Mouse (Mus musculus) heart, postnatal 0 days (tissue): ENCODE results near the gene Soat2. TPM values are rescaled to one million over a fixed set of nuclear protein-coding genes. Genes with fewer than 3 reads are reported as not detected.
A peak's percentile ranks its signal among the peaks of the same experiment; 100 is the strongest.

Experiments used
- ATAC-seq: fragments of 200-750 bp; cut with Nextera tagmentation; 2 replicates; pipeline ENCODE4 v1.8.0; 2017; ENCODE audit warnings: low read depth, moderate number of reproducible peaks, moderate library complexity; ENCODE audit not compliant: insufficient read depth
- DNase-seq: peaks from one replicate; pipeline ENCODE4 v3.0.0-alpha.2; 2016; ENCODE audit warnings: low spot score
- H3K27ac ChIP-seq: fragments of 300-500 bp; sonication (generic); 2 replicates; pipeline ENCODE4 v1.5.1; 2014; ENCODE audit warnings: low read depth, mild to moderate bottlenecking
- H3K27me3 ChIP-seq: fragments of 300-500 bp; sonication (generic); 2 replicates; pipeline ENCODE4 v1.6.1; 2014; ENCODE audit warnings: low read length, mixed read lengths; ENCODE audit not compliant: control insufficient read depth, insufficient read depth
- H3K36me3 ChIP-seq: fragments of 300-500 bp; sonication (generic); replicated peaks from 2 replicates; pipeline ENCODE4 v1.6.1; 2014; ENCODE audit warnings: low read length, mixed read lengths; ENCODE audit not compliant: control insufficient read depth, insufficient read depth
- H3K4me1 ChIP-seq: fragments of 300-500 bp; sonication (generic); 2 replicates; pipeline ENCODE4 v1.6.1; 2014; ENCODE audit warnings: antibody characterized with exemption; ENCODE audit not compliant: control insufficient read depth, insufficient read depth
- H3K4me2 ChIP-seq: fragments of 300-500 bp; sonication (generic); 2 replicates; pipeline ENCODE4 v1.6.1; 2014; ENCODE audit warnings: low read depth, mild to moderate bottlenecking, low read length, moderate library complexity
- H3K4me3 ChIP-seq: fragments of 300-500 bp; sonication (generic); 2 replicates; pipeline ENCODE4 v1.5.1; 2014; ENCODE audit warnings: low read depth, low read length
- H3K9ac ChIP-seq: fragments of 300-500 bp; sonication (generic); replicated peaks from 2 replicates; pipeline ENCODE4 v1.6.1; 2014; ENCODE audit warnings: low read depth, low read length, mixed read lengths
- H3K9me3 ChIP-seq: fragments of 300-500 bp; sonication (generic); replicated peaks from 2 replicates; pipeline ENCODE4 v1.6.1; 2016; ENCODE audit warnings: low read length; ENCODE audit not compliant: control insufficient read depth
- CTCF ChIP-seq: IDR thresholded peaks from 2 replicates; pipeline ENCODE4 v1.5.1; 2016; ENCODE audit warnings: antibody characterized with exemption, control low read depth, low read depth
- EP300 ChIP-seq: IDR thresholded peaks from 2 replicates; pipeline ENCODE4 v1.6.1; 2016; ENCODE audit warnings: antibody characterized with exemption, low read depth
- WGBS: fragments of 180-500 bp; shearing (Covaris S2); extraction: QIAGEN DNeasy Blood & Tissue Kit; methylation state at CpG from one replicate; pipeline ENCODE4 v1.1.7; 2014; 5-methylcytosine and 5-hydroxymethylcytosine counted together
- polyA plus RNA-seq: library from polyadenylated mRNA; unstranded; fragments of >200 nt; fragmentation: Nextera tagmentation; extraction: Ambion mirVana; gene quantifications from 2 replicates; pipeline ENCODE4 v1.2.1, GENCODE M21; 2015
- total RNA-seq: library from RNA; depleted of rRNA; stranded (reverse); fragments of >200 nt; gene quantifications from 2 replicates; pipeline ENCODE4 v1.2.3, GENCODE M21; 2014; ENCODE audit warnings: low replicate concordance

The Soat2 gene
- total and polyA plus RNA-seq, 2 experiments from 2014 or later, result 0.14 TPM; not detected in 1

DNA sequence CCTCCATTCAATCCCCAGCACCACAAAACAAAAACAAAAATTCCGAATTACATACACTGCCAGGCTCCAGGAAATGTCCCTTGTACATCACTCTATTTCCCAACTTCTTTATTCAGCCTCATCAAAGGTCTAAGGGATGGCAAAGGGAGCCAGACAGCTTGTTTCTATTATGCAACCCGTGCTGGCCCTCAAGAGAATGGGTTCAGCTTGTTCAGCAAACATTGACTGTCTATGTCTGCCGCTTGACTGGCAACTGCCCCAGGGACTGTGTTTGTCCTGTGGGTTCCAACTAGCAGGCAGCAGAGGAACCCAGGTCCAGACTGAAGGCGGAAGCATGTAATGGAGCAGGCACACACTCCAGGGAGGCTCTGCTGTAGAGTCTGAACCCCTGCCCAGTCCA lies 48.5 kb downstream of the Soat2 start:
- Histone ChIP-seq H3K4me3 (no peak overlapping the region), H3K36me3 (no peaks in the 10 kb centered on the region), H3K9me3 (no peaks in the 10 kb centered on the region), H3K27ac (no peak overlapping the region), H3K4me2 (no peak overlapping the region), H3K9ac (no peak overlapping the region), H3K27me3 (no peaks in the 10 kb centered on the region), H3K4me1 (peaks cover 4% of the 10 kb centered on the region; the same call in 1 of the 2 replicates)
- TF ChIP-seq CTCF, result no peak
- no peak for TF ChIP-seq EP300
- WGBS, result 88% methylated on average over 4 of the region's 4 CpGs
- DNase-seq, result no peak
- ATAC-seq, result no peak

DNA sequence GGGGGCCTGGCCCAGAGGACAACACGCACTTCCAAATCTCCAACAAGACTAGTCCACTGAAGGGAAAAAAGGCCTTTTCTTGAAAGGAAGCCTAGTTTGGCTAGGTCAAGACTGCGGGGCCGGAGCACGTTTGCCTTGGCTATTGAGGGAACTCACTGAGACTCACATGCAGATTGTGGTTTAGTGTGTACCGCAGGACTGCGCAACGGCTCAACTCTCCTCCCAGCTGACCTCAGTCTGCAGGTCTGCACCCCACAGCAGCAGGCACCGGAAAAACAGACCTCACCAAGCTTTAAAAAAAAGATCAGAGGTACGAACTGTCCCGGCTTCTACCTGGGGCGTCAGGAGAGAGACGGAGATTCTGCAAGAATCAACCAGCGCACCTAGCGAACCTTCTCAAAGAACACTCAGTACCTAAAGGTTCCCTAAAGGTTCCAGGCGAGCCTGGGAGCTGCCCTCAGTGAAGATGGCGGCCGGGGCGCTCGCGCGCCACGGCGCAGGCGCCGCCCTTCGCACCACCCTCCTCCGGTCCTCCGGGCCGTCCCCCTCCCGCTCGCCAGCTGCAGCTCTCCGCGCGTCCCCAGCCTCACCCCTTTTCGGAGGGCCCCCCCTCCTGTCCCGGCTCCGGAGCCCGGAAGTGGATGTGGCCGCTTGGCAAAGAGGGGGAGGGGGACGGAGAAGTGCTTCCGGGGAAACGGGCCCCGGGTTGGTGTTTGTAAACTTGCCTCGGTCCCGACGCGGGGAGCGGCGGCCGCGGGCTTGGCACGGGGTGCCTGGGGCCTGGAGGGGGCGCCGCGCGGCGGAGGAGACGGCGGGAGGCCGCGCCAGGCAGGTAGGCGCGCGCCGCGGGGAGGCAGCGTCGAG lies 52.9 kb downstream of the Soat2 start, which contains the start of gene Zfp740:
Zfp740 (plus strand) TSS at position 279 of the 864 bp plus-strand sequence.
- H3K36me3 ChIP-seq, result peaks cover 20% of the 10 kb centered on the region
- TF ChIP-seq CTCF (no peak), EP300 (peak; percentile 77; the same call in 1 of the 2 replicates)
- under 1% methylated on average over 56 of the region's 68 CpGs for WGBS

DNA sequence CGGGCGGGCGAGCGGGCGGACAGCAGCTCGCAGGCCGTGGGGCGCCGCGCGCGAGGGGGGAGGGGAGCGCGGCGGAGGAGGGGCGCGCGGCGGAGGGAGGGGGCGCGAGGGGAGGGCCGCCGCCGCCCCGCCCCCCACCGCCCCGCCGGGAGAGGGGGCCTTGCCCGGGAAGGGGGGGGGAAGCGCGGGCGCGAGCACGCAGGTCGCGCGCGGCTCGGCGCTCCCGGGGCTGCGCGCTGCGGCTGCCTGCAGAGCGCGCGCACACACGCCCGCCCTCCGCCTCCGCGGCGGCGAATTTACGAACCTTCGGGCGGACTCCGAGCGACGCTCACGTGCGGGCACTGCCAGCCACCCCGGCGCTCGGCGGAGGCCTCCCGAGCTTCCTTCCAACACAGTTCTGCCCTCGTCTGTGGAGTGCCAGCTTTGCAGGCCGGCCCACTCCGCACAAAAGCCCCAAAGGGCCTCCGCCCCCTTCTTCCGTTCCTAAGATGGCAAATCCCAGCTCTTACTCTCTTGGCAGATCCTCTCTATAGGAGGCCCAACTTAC lies 53.6 kb downstream of the Soat2 start:
- Histone ChIP-seq H3K4me2 (peak overlapping the region; percentile 89), H3K4me1 (peaks cover 22% of the 10 kb centered on the region), H3K9me3 (no peaks in the 10 kb centered on the region), H3K9ac (peak overlapping the region; percentile 93), H3K27me3 (no peaks in the 10 kb centered on the region), H3K27ac (peak overlapping the region; percentile 99), H3K4me3 (peak overlapping the region; percentile 95), H3K36me3 (peaks cover 27% of the 10 kb centered on the region)
- under 1% methylated on average over 34 of the region's 72 CpGs for WGBS
- TF ChIP-seq CTCF (no peak), EP300 (no peak)
- ATAC-seq (peak; percentile 41), DNase-seq (peak; percentile 55)

More for the DNA sequence above, 52.9 kb downstream of the Soat2 start, which contains the start of gene Zfp740:
- ATAC-seq (peak; percentile 98), DNase-seq (peak; percentile 97)
- Histone ChIP-seq H3K27me3 (no peaks in the 10 kb centered on the region), H3K4me2 (peak within 1 kb of the TSS; percentile 89), H3K4me1 (peaks cover 22% of the 10 kb centered on the region), H3K27ac (peak within 1 kb of the TSS; percentile 99), H3K9ac (peak within 1 kb of the TSS; percentile 93), H3K4me3 (peak within 1 kb of the TSS; percentile 95), H3K9me3 (no peaks in the 10 kb centered on the region)

DNA sequence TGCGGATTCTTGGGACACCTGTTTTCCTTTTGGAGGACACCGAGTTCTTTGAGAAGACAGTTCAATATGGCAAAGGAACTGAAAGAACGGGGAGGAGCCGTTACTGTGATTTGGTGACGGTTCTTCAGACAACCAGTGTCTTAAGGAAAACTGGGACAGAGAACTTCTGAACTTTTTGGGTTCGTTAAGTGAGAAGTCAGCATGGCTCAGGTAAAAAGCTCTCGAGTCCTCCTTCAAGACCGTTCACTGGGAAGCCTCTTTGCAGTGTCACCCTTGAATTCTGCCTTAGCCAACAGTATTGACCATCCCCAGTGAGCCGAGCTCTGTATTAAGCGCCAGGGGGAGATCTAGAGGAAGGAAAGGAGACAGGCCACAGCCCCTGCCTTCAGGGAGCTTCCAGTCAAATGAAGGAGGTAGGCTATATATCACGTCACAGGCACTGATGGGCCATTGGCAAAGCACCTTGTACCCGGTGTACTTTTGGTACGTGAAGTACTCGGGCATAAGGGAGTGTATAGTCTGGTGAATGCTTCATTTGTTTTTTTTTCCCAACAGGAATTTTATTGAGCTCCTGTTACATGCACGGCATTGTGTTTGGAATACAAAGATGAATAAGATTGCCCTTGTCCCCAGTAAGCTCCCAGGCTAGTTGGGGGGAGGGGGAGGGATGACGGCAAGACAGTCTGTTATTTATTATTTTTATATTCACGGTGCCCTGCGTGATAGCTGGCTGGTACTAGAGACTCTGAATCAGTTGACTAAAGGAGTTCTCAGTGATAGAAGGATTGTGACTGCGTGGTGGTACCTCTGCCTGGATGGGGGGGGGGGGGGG lies 54.6 kb downstream of the Soat2 start, which contains the start of gene Csad:
Csad (minus strand) TSS at position 51 of the 832 bp plus-strand sequence.
- peak within 1 kb of the TSS; percentile 95 for H3K4me3 ChIP-seq
- H3K9ac ChIP-seq, result peak within 1 kb of the TSS; percentile 93
- ATAC-seq (no peak), DNase-seq (no peak)
- no peaks in the 10 kb centered on the region for H3K27me3 ChIP-seq
- H3K36me3 ChIP-seq, result peaks cover 37% of the 10 kb centered on the region
- peaks cover 22% of the 10 kb centered on the region for H3K4me1 ChIP-seq
- no peaks in the 10 kb centered on the region for H3K9me3 ChIP-seq
- H3K27ac ChIP-seq, result peak within 1 kb of the TSS; percentile 99
- H3K4me2 ChIP-seq, result peak within 1 kb of the TSS; percentile 89
- WGBS, result 59% methylated on average over 19 of the region's 19 CpGs
- TF ChIP-seq EP300 (no peak), CTCF (no peak)

DNA sequence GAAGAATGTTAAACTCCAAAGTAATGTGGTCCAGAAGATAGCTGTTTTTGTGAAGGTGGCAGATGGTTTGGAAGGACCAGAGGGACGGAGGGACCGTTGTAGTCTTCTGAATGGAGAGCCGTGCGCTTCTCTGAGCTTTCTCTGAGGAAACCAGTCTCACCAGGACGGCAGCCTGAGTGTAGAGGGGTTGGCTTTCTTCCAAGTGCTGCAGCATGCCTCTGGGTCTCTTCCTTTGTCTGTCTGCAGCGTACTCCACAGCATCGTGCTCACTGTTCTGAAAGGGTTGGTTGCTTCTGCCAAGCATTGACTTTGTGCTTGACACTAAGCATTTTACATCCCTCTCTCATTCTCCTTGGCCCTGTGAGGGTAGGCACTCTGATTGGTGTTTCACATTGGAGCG lies 55.5 kb downstream of the Soat2 start:
- Histone ChIP-seq H3K4me3 (no peak overlapping the region), H3K9me3 (no peaks in the 10 kb centered on the region), H3K27me3 (no peaks in the 10 kb centered on the region), H3K9ac (no peak overlapping the region), H3K4me1 (peaks cover 22% of the 10 kb centered on the region), H3K4me2 (peak overlapping the region; percentile 89), H3K36me3 (peaks cover 46% of the 10 kb centered on the region), H3K27ac (no peak overlapping the region)
- WGBS, result 26% methylated on average over 8 of the region's 8 CpGs
- TF ChIP-seq EP300 (no peak), CTCF (no peak)
- ATAC-seq (no peak), DNase-seq (no peak)
